Mouse (Mus musculus) ovary, postnatal 36 days (tissue): ENCODE data around the gene Cmtm3.
A peak's percentile ranks its signal among the peaks of the same experiment; 100 is the strongest.

Experiments
- DNase-seq: peaks from one replicate; pipeline ENCODE4 v3.0.0; 2022; ENCODE audit warnings: low spot score, mixed read lengths

The Cmtm3 gene

GRCm38 (mm10) chr8:104342426-104342825 lies 3.2 kb downstream of the Cmtm3 start:
- DNase-seq = no peak

- peak; percentile 85 for DNase-seq
Observed at GRCm38 (mm10) chr8:104343957-104344356, 4.7 kb downstream of the Cmtm3 start.

GRCm38 (mm10) chr8:104344622-104345021 lies 5.4 kb downstream of the Cmtm3 start:
- no peak for DNase-seq

- no peak for DNase-seq
Observed at GRCm38 (mm10) chr8:104346706-104347105, 7.5 kb downstream of the Cmtm3 start.

GRCm38 (mm10) chr8:104348971-104349370 lies 9.8 kb downstream of the Cmtm3 start:
- DNase-seq = no peak

DNA sequence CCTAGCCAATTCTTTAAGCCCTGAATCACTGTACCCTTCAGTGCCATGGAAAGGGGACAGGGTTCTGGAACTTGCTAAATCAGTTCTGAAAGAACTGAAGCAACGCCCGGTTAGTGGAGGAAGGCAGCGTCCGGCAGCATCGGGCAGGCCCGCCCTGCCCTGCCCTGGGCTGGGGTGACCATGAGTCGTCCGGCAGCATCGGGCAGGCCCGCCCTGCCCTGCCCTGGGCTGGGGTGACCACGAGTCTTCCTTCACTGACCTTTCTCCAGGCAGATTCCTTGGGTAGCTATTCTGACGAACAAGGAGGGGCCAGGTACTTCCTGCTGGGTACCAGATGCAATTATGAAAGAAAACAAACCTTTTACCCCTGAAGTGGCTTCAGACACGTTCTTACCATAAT lies 10.8 kb downstream of the Cmtm3 start:
- DNase-seq = no peak

- no peak for DNase-seq
Observed at GRCm38 (mm10) chr8:104353186-104353585, 14.0 kb downstream of the Cmtm3 start.

DNA sequence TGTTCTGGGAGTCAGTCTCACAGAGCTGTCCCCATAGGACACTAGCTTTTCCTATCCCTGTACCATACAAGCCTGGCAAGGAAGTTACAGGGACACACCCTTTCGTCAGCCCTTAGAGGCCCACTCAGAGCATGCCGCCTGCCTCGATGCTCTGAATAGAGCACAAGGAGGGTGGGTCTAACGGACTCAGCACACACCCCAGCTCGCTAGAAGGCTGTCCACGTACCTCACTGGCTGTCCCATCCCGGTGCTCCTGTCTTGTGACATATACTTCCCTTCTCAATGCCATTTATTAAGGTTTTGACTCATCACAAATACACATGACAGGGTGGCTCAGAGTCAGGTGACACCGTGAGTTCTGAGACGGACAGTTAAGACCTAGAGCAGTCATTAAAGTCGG lies 15.3 kb downstream of the Cmtm3 start:
- no peak for DNase-seq

GRCm38 (mm10) chr8:104358637-104359036 lies 19.4 kb downstream of the Cmtm3 start:
- no peak for DNase-seq

DNA sequence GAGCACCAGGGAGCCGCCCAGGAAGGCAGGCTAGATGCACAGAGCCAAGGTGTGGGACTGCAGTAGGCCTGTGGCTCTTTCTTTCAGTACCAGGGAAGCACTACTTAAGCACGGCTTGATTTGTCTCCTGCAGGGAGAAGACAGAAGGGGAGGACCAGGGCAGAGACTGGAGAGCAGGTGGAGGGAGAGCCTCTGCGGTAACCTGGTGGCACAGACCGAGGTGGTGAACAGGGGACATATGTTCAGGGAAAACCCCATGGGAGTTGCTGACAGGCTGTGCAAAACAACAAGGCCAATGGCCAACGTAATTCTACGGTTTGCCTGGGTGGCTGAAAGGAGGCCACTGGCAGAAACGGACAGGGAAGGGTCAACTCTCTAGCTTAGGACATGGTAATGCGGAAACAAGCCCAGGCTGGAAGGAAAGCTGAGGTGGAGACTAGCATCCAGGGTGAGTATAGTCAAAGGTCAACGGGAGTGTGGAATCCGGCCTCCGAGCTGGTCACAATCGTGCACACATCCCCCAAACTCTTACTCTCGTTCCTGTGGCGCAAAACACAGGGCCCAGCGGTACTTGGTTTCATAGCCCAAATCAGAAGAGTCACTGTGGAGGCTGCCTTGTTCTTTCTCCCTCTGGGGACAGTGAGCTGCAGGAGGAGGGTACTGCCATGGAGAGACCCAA lies 20.7 kb downstream of the Cmtm3 start:
- DNase-seq = no peak

DNA sequence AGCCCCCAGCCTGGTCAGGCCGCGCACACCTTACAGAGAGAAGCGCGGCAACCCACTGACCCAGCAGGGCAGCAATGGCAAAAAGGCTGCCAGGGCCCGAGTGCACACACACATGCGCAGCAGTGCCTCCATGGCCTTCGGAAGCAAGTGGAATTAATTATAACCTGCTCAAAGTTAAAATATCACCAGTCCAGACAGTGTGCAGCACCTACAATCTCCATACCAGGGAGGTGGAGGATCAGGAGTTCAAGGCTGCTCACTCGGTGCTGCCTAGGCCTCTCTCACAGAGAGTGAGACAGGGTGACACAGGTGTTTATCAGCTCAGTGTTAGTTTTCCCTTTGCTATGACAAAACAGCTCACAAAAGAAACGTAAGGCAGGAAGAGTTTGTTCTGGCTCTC lies 26.5 kb downstream of the Cmtm3 start:
- DNase-seq = no peak

- no peak for DNase-seq
Observed at GRCm38 (mm10) chr8:104367398-104367797, 28.2 kb downstream of the Cmtm3 start.

GRCm38 (mm10) chr8:104369591-104369990 lies 30.4 kb downstream of the Cmtm3 start:
- no peak for DNase-seq

DNA sequence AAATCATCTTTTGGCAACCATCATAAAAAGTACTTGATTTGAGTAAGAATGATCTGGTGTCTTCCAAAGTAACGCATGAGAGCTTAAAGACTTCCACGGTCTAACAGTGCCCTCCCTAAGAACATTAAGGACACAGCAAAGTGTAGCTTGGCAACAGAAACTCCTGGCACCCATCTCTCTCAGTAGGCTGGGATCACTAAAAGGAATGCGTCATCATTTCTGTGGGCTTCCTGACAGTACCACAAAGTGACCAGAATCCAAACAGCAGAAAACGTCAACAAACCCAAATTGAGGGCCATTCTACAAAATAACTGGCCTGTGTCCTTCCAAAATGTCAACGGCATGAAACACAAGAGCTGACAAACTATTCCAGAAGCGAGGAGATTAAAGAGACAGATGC lies 30.9 kb downstream of the Cmtm3 start:
- no peak for DNase-seq

GRCm38 (mm10) chr8:104371121-104371520 lies 31.9 kb downstream of the Cmtm3 start:
- no peak for DNase-seq

GRCm38 (mm10) chr8:104373779-104374178 lies 34.6 kb downstream of the Cmtm3 start:
- no peak for DNase-seq

DNA sequence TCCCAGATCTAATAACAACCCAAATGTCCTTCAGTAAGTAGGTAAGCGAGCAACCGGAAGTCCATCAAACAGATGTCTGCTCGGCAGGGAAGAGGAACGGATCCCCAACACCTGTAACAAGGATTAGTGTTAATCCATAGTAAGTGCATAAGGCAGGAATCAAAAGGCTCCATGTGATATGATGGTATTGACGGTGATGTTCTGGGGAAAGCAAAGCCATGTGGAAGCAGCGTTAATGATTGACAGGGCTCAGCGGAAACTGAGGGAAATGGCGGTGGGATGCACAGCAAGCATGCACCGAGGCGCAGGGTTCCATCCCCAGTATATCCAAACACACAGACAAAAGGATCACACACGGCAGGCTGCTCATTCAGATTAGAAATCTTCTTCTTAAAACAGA lies 35.1 kb downstream of the Cmtm3 start:
- no peak for DNase-seq

- no peak for DNase-seq
Observed at GRCm38 (mm10) chr8:104374864-104375846, 35.9 kb downstream of the Cmtm3 start.

GRCm38 (mm10) chr8:104375959-104376358 lies 36.7 kb downstream of the Cmtm3 start:
- DNase-seq = no peak

DNA sequence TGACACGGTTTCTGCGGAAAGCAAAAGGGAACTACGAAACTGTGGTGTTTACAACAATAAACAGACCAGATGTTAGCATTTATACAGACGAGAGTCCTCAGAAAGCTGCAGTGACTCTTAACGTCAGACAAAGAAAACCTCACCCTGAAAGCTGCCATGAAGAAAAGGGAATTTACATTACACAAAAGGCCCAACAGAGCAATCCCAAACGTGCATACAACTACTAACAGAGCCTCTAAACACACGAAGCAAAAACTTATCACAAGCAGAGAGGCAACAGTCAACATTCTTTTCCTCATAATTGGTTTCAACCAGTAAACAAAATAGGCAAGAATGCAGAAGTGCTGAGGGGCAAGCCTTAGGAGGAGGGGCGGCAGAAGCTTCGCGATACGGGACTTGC lies 37.5 kb downstream of the Cmtm3 start:
- DNase-seq = no peak

- no peak for DNase-seq
Observed at GRCm38 (mm10) chr8:104379301-104379836, 40.2 kb downstream of the Cmtm3 start.

DNA sequence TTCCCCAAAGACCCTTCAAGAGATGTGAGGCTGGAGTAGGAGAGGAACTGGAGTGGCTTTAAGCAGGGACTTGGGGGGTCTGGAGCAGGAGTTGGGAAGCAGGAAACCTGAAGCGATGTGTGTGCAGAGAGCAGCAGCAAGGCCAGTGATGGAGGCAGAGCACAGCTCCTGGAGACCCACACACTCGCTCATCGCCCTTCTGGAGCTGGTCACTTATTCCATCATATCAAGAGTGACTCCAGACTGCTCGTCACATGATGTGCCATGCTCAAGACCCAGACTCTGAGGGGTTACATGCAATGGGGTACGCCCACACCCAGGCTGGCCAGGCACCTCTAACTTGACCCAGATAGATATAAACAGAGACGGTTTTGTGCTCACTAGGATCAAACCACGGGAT lies 41.1 kb downstream of the Cmtm3 start:
- no peak for DNase-seq

DNA sequence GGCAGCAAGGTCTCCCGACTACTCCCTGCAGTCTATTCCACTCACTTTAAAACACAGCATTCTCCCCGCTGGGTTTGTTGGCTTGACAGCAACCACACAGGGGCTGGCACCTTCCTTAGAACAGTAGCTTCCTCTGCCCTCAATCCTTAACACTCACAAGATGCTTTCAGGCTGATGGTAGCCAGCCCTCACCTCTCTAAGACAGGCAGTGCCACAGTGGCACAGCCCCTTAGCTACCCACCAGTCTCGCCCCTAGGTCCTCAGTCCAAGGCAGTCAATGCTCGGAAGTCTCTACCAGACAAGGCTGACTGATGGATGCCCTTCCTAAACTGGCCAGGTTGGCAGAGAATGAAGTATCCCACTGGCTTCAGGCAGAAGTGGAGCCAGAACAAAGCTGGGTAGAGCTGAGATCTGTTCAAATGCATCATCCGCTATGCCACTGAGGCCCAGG lies 41.8 kb downstream of the Cmtm3 start:
- DNase-seq = no peak
